Mouse (Mus musculus): ENCODE measurements around the gene Gtf2ird1. TPM values are rescaled to one million over a fixed set of nuclear protein-coding genes. Genes with fewer than 3 reads are reported as not detected.

Gene Gtf2ird1
- polyA plus RNA-seq, 1 experiment from 2014 or later: 99.8 TPM

- no peak for DNase-seq (ENCODE audit: low spot score)
- Histone ChIP-seq H3K9me3 (ENCODE audit: control insufficient read depth, low read length) (no peaks in the 10 kb centered on the region), H3K36me3 (ENCODE audit: control insufficient read depth, insufficient read depth, low read length) (no peaks in the 10 kb centered on the region; the same call in 1 of the 2 replicates), H3K9ac (ENCODE audit: low read length) (no peak overlapping the region), H3K27me3 (ENCODE audit: control insufficient read depth, insufficient read depth, low read length) (no peaks in the 10 kb centered on the region), H3K4me1 (replicated peaks; ENCODE audit: control insufficient read depth, insufficient read depth, low read length) (no peaks in the 10 kb centered on the region), H3K27ac (ENCODE audit: low read depth, low read length) (no peak overlapping the region), H3K4me3 (ENCODE audit: low read depth, low read length) (no peak overlapping the region), H3K4me2 (ENCODE audit: low read depth, low read length, severe bottlenecking) (no peak overlapping the region)
- ATAC-seq (replicated peaks; ENCODE audit: low FRiP score): no peak
- over 99% methylated on average over 5 of the region's 5 CpGs for WGBS
These were observed 32.6 kb downstream of the Gtf2ird1 start for GRCm38 (mm10) chr5:134423930-134424329.

GRCm38 (mm10) chr5:134423372-134423771 lies 33.1 kb downstream of the Gtf2ird1 start:
- H3K4me2 ChIP-seq (ENCODE audit: low read depth, low read length, severe bottlenecking): no peak overlapping the region
- ATAC-seq (replicated peaks; ENCODE audit: low FRiP score): no peak
- no peaks in the 10 kb centered on the region for H3K9me3 ChIP-seq (ENCODE audit: control insufficient read depth, low read length)
- no peaks in the 10 kb centered on the region for H3K4me1 ChIP-seq (replicated peaks; ENCODE audit: control insufficient read depth, insufficient read depth, low read length)
- 95% methylated on average over 6 of the region's 6 CpGs for WGBS
- no peak overlapping the region for H3K4me3 ChIP-seq (ENCODE audit: low read depth, low read length)
- no peaks in the 10 kb centered on the region; the same call in 1 of the 2 replicates for H3K36me3 ChIP-seq (ENCODE audit: control insufficient read depth, insufficient read depth, low read length)
- no peak overlapping the region for H3K9ac ChIP-seq (ENCODE audit: low read length)
- no peak overlapping the region for H3K27ac ChIP-seq (ENCODE audit: low read depth, low read length)
- no peak for DNase-seq (ENCODE audit: low spot score)
- no peaks in the 10 kb centered on the region for H3K27me3 ChIP-seq (ENCODE audit: control insufficient read depth, insufficient read depth, low read length)

GRCm38 (mm10) chr5:134422265-134422925 lies 34.1 kb downstream of the Gtf2ird1 start:
- no peaks in the 10 kb centered on the region; the same call in 1 of the 2 replicates for H3K36me3 ChIP-seq (ENCODE audit: control insufficient read depth, insufficient read depth, low read length)

GRCm38 (mm10) chr5:134421061-134421460 lies 35.5 kb downstream of the Gtf2ird1 start:
- Histone ChIP-seq H3K4me3 (ENCODE audit: low read depth, low read length) (no peak overlapping the region), H3K27me3 (ENCODE audit: control insufficient read depth, insufficient read depth, low read length) (no peaks in the 10 kb centered on the region), H3K9me3 (ENCODE audit: control insufficient read depth, low read length) (no peaks in the 10 kb centered on the region), H3K4me1 (replicated peaks; ENCODE audit: control insufficient read depth, insufficient read depth, low read length) (no peaks in the 10 kb centered on the region), H3K27ac (ENCODE audit: low read depth, low read length) (no peak overlapping the region), H3K36me3 (ENCODE audit: control insufficient read depth, insufficient read depth, low read length) (peaks cover 5% of the 10 kb centered on the region; the same call in 1 of the 2 replicates), H3K4me2 (ENCODE audit: low read depth, low read length, severe bottlenecking) (no peak overlapping the region), H3K9ac (ENCODE audit: low read length) (no peak overlapping the region)
- DNase-seq (ENCODE audit: low spot score) (no peak), ATAC-seq (replicated peaks; ENCODE audit: low FRiP score) (no peak)
- WGBS: 66% methylated on average over 8 of the region's 9 CpGs

More at GRCm38 (mm10) chr5:134422265-134422925, 34.1 kb downstream of the Gtf2ird1 start:
- no peaks in the 10 kb centered on the region for H3K9me3 ChIP-seq (ENCODE audit: control insufficient read depth, low read length)
- no peak overlapping the region for H3K9ac ChIP-seq (ENCODE audit: low read length)
- no peaks in the 10 kb centered on the region for H3K4me1 ChIP-seq (replicated peaks; ENCODE audit: control insufficient read depth, insufficient read depth, low read length)
- ATAC-seq (replicated peaks; ENCODE audit: low FRiP score) (no peak), DNase-seq (ENCODE audit: low spot score) (no peak)
- H3K27me3 ChIP-seq (ENCODE audit: control insufficient read depth, insufficient read depth, low read length): no peaks in the 10 kb centered on the region
- no peak overlapping the region for H3K4me2 ChIP-seq (ENCODE audit: low read depth, low read length, severe bottlenecking)
- 91% methylated on average over 12 of the region's 12 CpGs for WGBS
- H3K4me3 ChIP-seq (ENCODE audit: low read depth, low read length): no peak overlapping the region
- H3K27ac ChIP-seq (ENCODE audit: low read depth, low read length): no peak overlapping the region

- H3K36me3 ChIP-seq (ENCODE audit: control insufficient read depth, insufficient read depth, low read length): peaks cover 6% of the 10 kb centered on the region; the same call in 1 of the 2 replicates
- H3K27me3 ChIP-seq (ENCODE audit: control insufficient read depth, insufficient read depth, low read length): no peaks in the 10 kb centered on the region
- WGBS: 94% methylated on average over 5 of the region's 5 CpGs
- H3K9ac ChIP-seq (ENCODE audit: low read length): no peak overlapping the region
- no peak overlapping the region for H3K27ac ChIP-seq (ENCODE audit: low read depth, low read length)
- no peaks in the 10 kb centered on the region for H3K4me1 ChIP-seq (replicated peaks; ENCODE audit: control insufficient read depth, insufficient read depth, low read length)
- no peak overlapping the region for H3K4me2 ChIP-seq (ENCODE audit: low read depth, low read length, severe bottlenecking)
- H3K4me3 ChIP-seq (ENCODE audit: low read depth, low read length): no peak overlapping the region
- ATAC-seq (replicated peaks; ENCODE audit: low FRiP score): no peak
- H3K9me3 ChIP-seq (ENCODE audit: control insufficient read depth, low read length): no peaks in the 10 kb centered on the region
- no peak for DNase-seq (ENCODE audit: low spot score)
These were observed 36.8 kb downstream of the Gtf2ird1 start for GRCm38 (mm10) chr5:134419700-134420099.

- no peaks in the 10 kb centered on the region for H3K27me3 ChIP-seq (ENCODE audit: control insufficient read depth, insufficient read depth, low read length)
- no peak overlapping the region for H3K9ac ChIP-seq (ENCODE audit: low read length)
- no peak overlapping the region for H3K27ac ChIP-seq (ENCODE audit: low read depth, low read length)
- H3K4me1 ChIP-seq (replicated peaks; ENCODE audit: control insufficient read depth, insufficient read depth, low read length): no peaks in the 10 kb centered on the region
- ATAC-seq (replicated peaks; ENCODE audit: low FRiP score): no peak
- DNase-seq (ENCODE audit: low spot score): no peak
- no peak overlapping the region for H3K4me2 ChIP-seq (ENCODE audit: low read depth, low read length, severe bottlenecking)
- no peak overlapping the region for H3K4me3 ChIP-seq (ENCODE audit: low read depth, low read length)
- H3K36me3 ChIP-seq (ENCODE audit: control insufficient read depth, insufficient read depth, low read length): peaks cover 13% of the 10 kb centered on the region; the same call in 1 of the 2 replicates
- H3K9me3 ChIP-seq (ENCODE audit: control insufficient read depth, low read length): no peaks in the 10 kb centered on the region
- 97% methylated on average over 6 of the region's 6 CpGs for WGBS
These were observed 38.0 kb downstream of the Gtf2ird1 start for GRCm38 (mm10) chr5:134418315-134419074.

- ATAC-seq (replicated peaks; ENCODE audit: low FRiP score): no peak
- WGBS: 88% methylated on average over 2 of the region's 2 CpGs
- no peaks in the 10 kb centered on the region for H3K4me1 ChIP-seq (replicated peaks; ENCODE audit: control insufficient read depth, insufficient read depth, low read length)
- H3K9ac ChIP-seq (ENCODE audit: low read length): no peak overlapping the region
- H3K9me3 ChIP-seq (ENCODE audit: control insufficient read depth, low read length): no peaks in the 10 kb centered on the region
- no peak overlapping the region for H3K4me2 ChIP-seq (ENCODE audit: low read depth, low read length, severe bottlenecking)
- no peak overlapping the region for H3K4me3 ChIP-seq (ENCODE audit: low read depth, low read length)
- no peak for DNase-seq (ENCODE audit: low spot score)
- no peak overlapping the region for H3K27ac ChIP-seq (ENCODE audit: low read depth, low read length)
- peaks cover 31% of the 10 kb centered on the region; the same call in 1 of the 2 replicates for H3K36me3 ChIP-seq (ENCODE audit: control insufficient read depth, insufficient read depth, low read length)
- no peaks in the 10 kb centered on the region for H3K27me3 ChIP-seq (ENCODE audit: control insufficient read depth, insufficient read depth, low read length)
These were observed 44.2 kb downstream of the Gtf2ird1 start for GRCm38 (mm10) chr5:134412341-134412740.

- Histone ChIP-seq H3K27ac (ENCODE audit: low read depth, low read length) (no peak overlapping the region), H3K9ac (ENCODE audit: low read length) (no peak overlapping the region), H3K4me3 (ENCODE audit: low read depth, low read length) (no peak overlapping the region), H3K27me3 (ENCODE audit: control insufficient read depth, insufficient read depth, low read length) (no peaks in the 10 kb centered on the region), H3K4me1 (replicated peaks; ENCODE audit: control insufficient read depth, insufficient read depth, low read length) (no peaks in the 10 kb centered on the region), H3K9me3 (ENCODE audit: control insufficient read depth, low read length) (no peaks in the 10 kb centered on the region), H3K4me2 (ENCODE audit: low read depth, low read length, severe bottlenecking) (no peak overlapping the region), H3K36me3 (ENCODE audit: control insufficient read depth, insufficient read depth, low read length) (peaks cover 33% of the 10 kb centered on the region; the same call in 1 of the 2 replicates)
- DNase-seq (ENCODE audit: low spot score) (no peak), ATAC-seq (replicated peaks; ENCODE audit: low FRiP score) (no peak)
- 95% methylated on average over 7 of the region's 7 CpGs for WGBS
These were observed 46.1 kb downstream of the Gtf2ird1 start for GRCm38 (mm10) chr5:134410307-134410836.

Measured in forebrain, embryonic 11.5 days (tissue).